17 mouse cellular contexts compared by ENCODE assay signal in the genomic region with DNA sequence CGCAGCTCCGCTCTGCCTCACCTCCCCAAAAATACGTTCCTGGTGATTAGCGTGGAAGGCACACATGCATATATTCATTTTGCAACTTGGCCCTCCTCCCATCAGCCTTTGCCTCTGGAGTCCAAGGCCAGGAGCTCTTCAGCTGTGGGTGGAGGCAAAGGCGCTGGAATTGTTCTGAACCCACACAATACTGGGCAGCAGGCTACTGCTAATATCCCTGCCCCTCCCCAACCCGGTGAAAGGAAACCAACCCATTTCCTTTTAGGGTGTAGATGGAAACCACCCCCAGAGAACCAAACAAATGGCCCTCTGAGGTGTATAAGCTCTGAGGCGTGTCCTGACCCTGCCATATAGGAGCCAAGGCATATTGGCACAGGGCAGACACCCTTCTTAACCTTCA. TPM values are rescaled to one million over a fixed set of nuclear protein-coding genes. Genes with fewer than 3 reads are reported as not detected.
A peak's percentile ranks its signal among the peaks of the same experiment; 100 is the strongest.
DNase-seq lines count a peak whose midpoint lies in the region; ATAC-seq lines count a peak whose summit lies in the region.
"Had no signal": no experiment of that assay in that cellular context is flagged by ENCODE, and none has a peak within 500 bp of the region (broad histone marks: within the 10 kb centered on the region; RNA-seq: fewer than 3 reads in every experiment).

No protein-coding gene starts in this region.

- peaks cover 46% of the 10 kb centered on the region for H3K27me3 ChIP-seq in kidney, embryonic 14.5 days (ENCODE audit: control insufficient read depth, insufficient read depth, low read length)
- H3K27me3 ChIP-seq: hindbrain, embryonic 15.5 days had no signal

- no peak for ATAC-seq in kidney, embryonic 14.5 days (ENCODE audit: low FRiP score, low TSS enrichment)
- ATAC-seq: liver, postnatal 0 days had no signal

- peak; percentile 93 for DNase-seq in heart, adult 11 months
- no peak for DNase-seq in heart, postnatal 4 days
- peak; percentile 16 for DNase-seq in kidney, postnatal 14 days
- peak; percentile 30 for DNase-seq in lung, postnatal 14 days
- DNase-seq in thymus, postnatal 10 days (ENCODE audit: low spot score in 2 of 2) = no peak
- DNase-seq in adrenal gland, postnatal 14 days = no peak
- DNase-seq: adrenal gland, adult 8-10 months; cerebellum, postnatal 14 days; kidney, adult 18-20 months; liver, postnatal 0 days had no signal

- H3K4me1 ChIP-seq in kidney, embryonic 14.5 days (ENCODE audit: control insufficient read depth, insufficient read depth, low read length) = peaks cover 6% of the 10 kb centered on the region
- H3K4me1 ChIP-seq in brown adipose tissue, adult 24 weeks (ENCODE audit: control insufficient read depth, insufficient read depth, insufficient read length, low read length) = peaks cover 15% of the 10 kb centered on the region

- WGBS in kidney, embryonic 14.5 days = 68% methylated on average over 7 of the region's 7 CpGs

- H3K4me2 ChIP-seq in kidney, embryonic 14.5 days (replicated peaks; ENCODE audit: low read depth, low read length) = no peak overlapping the region
- H3K4me2 ChIP-seq: embryonic facial prominence, embryonic 12.5 days; hindbrain, embryonic 15.5 days had no signal

- no peaks in the 10 kb centered on the region for H3K36me3 ChIP-seq in kidney, embryonic 14.5 days (ENCODE audit: control insufficient read depth, insufficient read depth, low read length)
- H3K36me3 ChIP-seq: embryonic facial prominence, embryonic 12.5 days; hindbrain, embryonic 15.5 days; limb, embryonic 13.5 days; midbrain, embryonic 12.5 days; neural tube, embryonic 12.5 days had no signal

- no peak overlapping the region for H3K9ac ChIP-seq in kidney, embryonic 14.5 days (ENCODE audit: low read depth, low read length)
- H3K9ac ChIP-seq: embryonic facial prominence, embryonic 12.5 days; hindbrain, embryonic 15.5 days; limb, embryonic 13.5 days; liver, postnatal 0 days; midbrain, embryonic 12.5 days; neural tube, embryonic 12.5 days had no signal

- H3K9me3 ChIP-seq in kidney, embryonic 14.5 days (ENCODE audit: control insufficient read depth, low read length) = no peaks in the 10 kb centered on the region
- H3K9me3 ChIP-seq: embryonic facial prominence, embryonic 12.5 days; hindbrain, embryonic 15.5 days; limb, embryonic 13.5 days; midbrain, embryonic 12.5 days; neural tube, embryonic 12.5 days had no signal

- no peak overlapping the region for H3K4me3 ChIP-seq in kidney, embryonic 14.5 days (ENCODE audit: low read length)
- peak overlapping the region; percentile 49 for H3K4me3 ChIP-seq in brown adipose tissue, adult 24 weeks (ENCODE audit: insufficient read depth, low read depth, low read length)
- H3K4me3 ChIP-seq: embryonic facial prominence, embryonic 12.5 days; hindbrain, embryonic 15.5 days; limb, embryonic 13.5 days; midbrain, embryonic 12.5 days; neural tube, embryonic 12.5 days had no signal

- H3K27ac ChIP-seq in kidney, embryonic 14.5 days (ENCODE audit: low read depth, low read length) = no peak overlapping the region
- peak overlapping the region; percentile 91 for H3K27ac ChIP-seq in brown adipose tissue, adult 24 weeks (replicated peaks; ENCODE audit: low read depth, low read length)
- H3K27ac ChIP-seq: embryonic facial prominence, embryonic 12.5 days; limb, embryonic 13.5 days had no signal

RNA-seq across cellular contexts. Expression of gene 2410131K14Rik, which starts 28.4 kb away (rescaled TPM):
- 1 to 10 TPM; 5.8 to 6.3 TPM for total RNA-seq in heart, postnatal 4 days (2021)
- polyA plus RNA-seq in kidney, embryonic 14.5 days (2014; fragmentation: Nextera tagmentation; extraction: Ambion mirVana) = 8.4 and 10.9 TPM in 2 replicates
- 11.3 and 12.3 TPM in 2 replicates for polyA plus RNA-seq in brown adipose tissue, adult 24 weeks (2012; ENCODE audit: insufficient read depth, insufficient read length, missing spikeins)
- total RNA-seq in adrenal gland, postnatal 14 days (2021) = 7.6 and 8.7 TPM in 2 replicates

RNA-seq across cellular contexts. Expression of gene Rnft2, which starts 28.5 kb away (rescaled TPM):
- 1 to 10 TPM; 2.5 to 2.9 TPM for total RNA-seq in heart, postnatal 4 days (2021)
- polyA plus RNA-seq in kidney, embryonic 14.5 days (2014; fragmentation: Nextera tagmentation; extraction: Ambion mirVana) = 3.2 and 4.2 TPM in 2 replicates
- 1.7 and 2.9 TPM in 2 replicates for polyA plus RNA-seq in brown adipose tissue, adult 24 weeks (2012; ENCODE audit: insufficient read depth, insufficient read length, missing spikeins)
- total RNA-seq in adrenal gland, postnatal 14 days (2021) = 3.1 and 3.9 TPM in 2 replicates
- polyA plus RNA-seq: liver, postnatal 0 days had no signal

Comparison
In these comparisons a context has a peak if more than half of its experiments do, and no peak if none do; other contexts are left out.
1. DNase-seq: peak in heart, adult 11 months (single experiment), kidney, postnatal 14 days (single experiment) and lung, postnatal 14 days (single experiment); none in heart, postnatal 4 days (single experiment), thymus, postnatal 10 days (0 of 2) and adrenal gland, postnatal 14 days (single experiment).